Comparison of ENCODE assay signal across 9 mouse cellular contexts in genomic region chr12:65401728-65402419, GRCm38 (mm10).
DNase-seq lines count a peak whose midpoint lies in the region; ATAC-seq and TF ChIP-seq lines count a peak whose summit lies in the region.
"Had no signal": no experiment of that assay in that cellular context is flagged by ENCODE, and none has a peak within 500 bp of the region (broad histone marks: within the 10 kb centered on the region; RNA-seq: fewer than 3 reads in every experiment).

No protein-coding gene starts in this region.

- no peaks in the 10 kb centered on the region for H3K36me3 ChIP-seq in liver, embryonic 14.5 days (replicated peaks; ENCODE audit: control insufficient read depth, insufficient read depth, low read depth)
- no peaks in the 10 kb centered on the region for H3K36me3 ChIP-seq in liver, embryonic 11.5 days (ENCODE audit: control insufficient read depth, insufficient read depth, low read length)
- no peaks in the 10 kb centered on the region for H3K36me3 ChIP-seq in neural tube, embryonic 11.5 days (ENCODE audit: control insufficient read depth, insufficient read depth, low read length)

- no peaks in the 10 kb centered on the region for H3K4me1 ChIP-seq in liver, embryonic 14.5 days (replicated peaks; ENCODE audit: control insufficient read depth in 2 of 2, insufficient read depth in 2 of 2, low read length in 1 of 2)
- H3K4me1 ChIP-seq in liver, embryonic 11.5 days (replicated peaks; ENCODE audit: control insufficient read depth, insufficient read depth, low read length) = no peaks in the 10 kb centered on the region
- H3K4me1 ChIP-seq in neural tube, embryonic 11.5 days (ENCODE audit: control insufficient read depth, insufficient read depth, low read length) = no peaks in the 10 kb centered on the region

- no peak for ATAC-seq in liver, embryonic 14.5 days (ENCODE audit: insufficient read depth)
- ATAC-seq in liver, embryonic 11.5 days (replicated peaks; ENCODE audit: low FRiP score) = no peak
- ATAC-seq in hematopoietic stem cell, adult 5-6 weeks (replicated peaks in 1 of 2; ENCODE audit: insufficient read depth in 1 of 2, low FRiP score in 2 of 2, low TSS enrichment in 1 of 2, low read depth in 1 of 2, poor library complexity in 2 of 2, severe bottlenecking in 2 of 2) = peak; percentile 64 to 65
- ATAC-seq in neural tube, embryonic 11.5 days (ENCODE audit: insufficient read depth, low FRiP score, low TSS enrichment) = peak; percentile 48; the same call in 1 of the 2 replicates

- H3K4me2 ChIP-seq in liver, embryonic 14.5 days (ENCODE audit: low read depth) = no peak overlapping the region
- H3K4me2 ChIP-seq in liver, embryonic 11.5 days = no peak overlapping the region
- no peak overlapping the region for H3K4me2 ChIP-seq in neural tube, embryonic 11.5 days (ENCODE audit: low read depth)

- no peak overlapping the region for H3K27ac ChIP-seq in liver, embryonic 14.5 days
- H3K27ac ChIP-seq in liver, embryonic 11.5 days (ENCODE audit: low read depth, low read length) = no peak overlapping the region
- no peak overlapping the region for H3K27ac ChIP-seq in neural tube, embryonic 11.5 days (ENCODE audit: low read depth, low read length)
- H3K27ac ChIP-seq: macrophage had no signal

- H3K9ac ChIP-seq in liver, embryonic 14.5 days (replicated peaks) = no peak overlapping the region
- no peak overlapping the region for H3K9ac ChIP-seq in liver, embryonic 11.5 days (ENCODE audit: low read depth, low read length)
- H3K9ac ChIP-seq in neural tube, embryonic 11.5 days (ENCODE audit: low read length) = no peak overlapping the region

- no peak overlapping the region for H3K4me3 ChIP-seq in liver, embryonic 14.5 days (ENCODE audit: insufficient read depth in 1 of 2, low read depth in 2 of 2, low read length in 2 of 2)
- H3K4me3 ChIP-seq in liver, embryonic 11.5 days (ENCODE audit: low read depth, low read length) = no peak overlapping the region
- H3K4me3 ChIP-seq in neural tube, embryonic 11.5 days (ENCODE audit: low read depth, low read length) = no peak overlapping the region

- no peaks in the 10 kb centered on the region for H3K9me3 ChIP-seq in liver, embryonic 14.5 days (ENCODE audit: control insufficient read depth, low read length)
- H3K9me3 ChIP-seq in liver, embryonic 11.5 days (ENCODE audit: control insufficient read depth, low read length) = no peaks in the 10 kb centered on the region
- H3K9me3 ChIP-seq in neural tube, embryonic 11.5 days (ENCODE audit: control insufficient read depth, low read length) = no peaks in the 10 kb centered on the region

- peak; percentile 33; the same call in 1 of the 2 replicates for TF ChIP-seq CTCF in liver, embryonic 14.5 days (IDR thresholded peaks at IDR 0.05; ENCODE audit: low read depth)

- 43% methylated on average over 8 of the region's 8 CpGs for WGBS in liver, embryonic 14.5 days (ENCODE audit: insufficient replicate concordance)
- 54% methylated on average over 8 of the region's 8 CpGs for WGBS in liver, embryonic 11.5 days
- 56% methylated on average over 8 of the region's 8 CpGs for WGBS in neural tube, embryonic 11.5 days

- DNase-seq in liver, embryonic 14.5 days (ENCODE audit: low read depth in 3 of 3, low spot score in 3 of 3) = no peak
- no peak for DNase-seq in liver, embryonic 11.5 days (ENCODE audit: low spot score)
- DNase-seq in cerebellum, postnatal 10 days = peak; percentile 72
- peak; percentile 62 for DNase-seq in layer of hippocampus, adult 9-10 months (ENCODE audit: low spot score)
- DNase-seq in neural tube, embryonic 11.5 days (ENCODE audit: low spot score) = peak; percentile 42
- no peak for DNase-seq in natural killer cell, adult 2 months (ENCODE audit: low spot score in 2 of 2)
- no peak for DNase-seq in thymus, postnatal 10 days (ENCODE audit: low spot score in 2 of 2)

- no peaks in the 10 kb centered on the region for H3K27me3 ChIP-seq in liver, embryonic 14.5 days (ENCODE audit: control insufficient read depth, insufficient read depth, low read length)
- H3K27me3 ChIP-seq in liver, embryonic 11.5 days (replicated peaks; ENCODE audit: control insufficient read depth, insufficient read depth, low read length) = no peaks in the 10 kb centered on the region
- H3K27me3 ChIP-seq in neural tube, embryonic 11.5 days (ENCODE audit: control insufficient read depth, insufficient read depth, low read length) = no peaks in the 10 kb centered on the region

- TF ChIP-seq EP300 in liver, embryonic 14.5 days (IDR thresholded peaks at IDR 0.05; ENCODE audit: low read depth) = no peak

Comparison
In these comparisons a context has a peak if more than half of its experiments do, and no peak if none do; other contexts are left out.
1. ATAC-seq: peak in hematopoietic stem cell, adult 5-6 weeks (2 of 2) and neural tube, embryonic 11.5 days (single experiment); none in liver, embryonic 14.5 days (single experiment) and liver, embryonic 11.5 days (single experiment).
2. DNase-seq: peak in cerebellum, postnatal 10 days (2 of 2), layer of hippocampus, adult 9-10 months (single experiment) and neural tube, embryonic 11.5 days (single experiment); none in liver, embryonic 14.5 days (0 of 3), liver, embryonic 11.5 days (single experiment), natural killer cell, adult 2 months (0 of 2) and thymus, postnatal 10 days (0 of 2).